Mouse (Mus musculus): ENCODE data around the gene Trappc10. TPM values are rescaled to one million over a fixed set of nuclear protein-coding genes. Genes with fewer than 3 reads are reported as not detected.

Trappc10 gene
- polyA plus RNA-seq, 1 experiment from 2014 or later, result 22.2 TPM

- H3K4me2 ChIP-seq (replicated peaks; ENCODE audit: low read depth, low read length), result no peak overlapping the region
- H3K9ac ChIP-seq (ENCODE audit: low read depth, low read length), result no peak overlapping the region
- H3K4me3 ChIP-seq (ENCODE audit: low read length), result no peak overlapping the region
- H3K27me3 ChIP-seq (ENCODE audit: control insufficient read depth, insufficient read depth, low read length), result no peaks in the 10 kb centered on the region
- WGBS, result 94% methylated on average over 9 of the region's 9 CpGs
- ATAC-seq (ENCODE audit: low FRiP score, low TSS enrichment), result no peak
- H3K9me3 ChIP-seq (ENCODE audit: control insufficient read depth, low read length), result no peaks in the 10 kb centered on the region
- peaks cover 35% of the 10 kb centered on the region for H3K36me3 ChIP-seq (ENCODE audit: control insufficient read depth, insufficient read depth, low read length)
- H3K4me1 ChIP-seq (ENCODE audit: control insufficient read depth, insufficient read depth, low read length), result peaks cover 8% of the 10 kb centered on the region
- no peak overlapping the region for H3K27ac ChIP-seq (ENCODE audit: low read depth, low read length)
Measured at GRCm38 (mm10) chr10:78163241-78163640, 81.2 kb downstream of the Trappc10 start.

- H3K4me3 ChIP-seq (ENCODE audit: low read length), result no peak overlapping the region
- no peak overlapping the region for H3K27ac ChIP-seq (ENCODE audit: low read depth, low read length)
- peaks cover 8% of the 10 kb centered on the region for H3K4me1 ChIP-seq (ENCODE audit: control insufficient read depth, insufficient read depth, low read length)
- no peak for ATAC-seq (ENCODE audit: low FRiP score, low TSS enrichment)
- H3K9me3 ChIP-seq (ENCODE audit: control insufficient read depth, low read length), result no peaks in the 10 kb centered on the region
- no peaks in the 10 kb centered on the region for H3K27me3 ChIP-seq (ENCODE audit: control insufficient read depth, insufficient read depth, low read length)
- WGBS, result 98% methylated on average over 12 of the region's 12 CpGs
- no peak overlapping the region for H3K9ac ChIP-seq (ENCODE audit: low read depth, low read length)
- H3K36me3 ChIP-seq (ENCODE audit: control insufficient read depth, insufficient read depth, low read length), result peaks cover 35% of the 10 kb centered on the region
- no peak overlapping the region for H3K4me2 ChIP-seq (replicated peaks; ENCODE audit: low read depth, low read length)
Measured at GRCm38 (mm10) chr10:78162646-78163045, 81.8 kb downstream of the Trappc10 start.

- WGBS, result 79% methylated on average over 8 of the region's 8 CpGs
- Histone ChIP-seq H3K9ac (ENCODE audit: low read depth, low read length) (no peak overlapping the region), H3K9me3 (ENCODE audit: control insufficient read depth, low read length) (no peaks in the 10 kb centered on the region), H3K36me3 (ENCODE audit: control insufficient read depth, insufficient read depth, low read length) (peaks cover 22% of the 10 kb centered on the region), H3K4me2 (replicated peaks; ENCODE audit: low read depth, low read length) (no peak overlapping the region), H3K4me1 (ENCODE audit: control insufficient read depth, insufficient read depth, low read length) (peaks cover 8% of the 10 kb centered on the region), H3K27ac (ENCODE audit: low read depth, low read length) (no peak overlapping the region), H3K27me3 (ENCODE audit: control insufficient read depth, insufficient read depth, low read length) (no peaks in the 10 kb centered on the region), H3K4me3 (ENCODE audit: low read length) (no peak overlapping the region)
- ATAC-seq (ENCODE audit: low FRiP score, low TSS enrichment), result no peak
Measured at GRCm38 (mm10) chr10:78161096-78161495, 83.3 kb downstream of the Trappc10 start.

- H3K4me1 ChIP-seq (ENCODE audit: control insufficient read depth, insufficient read depth, low read length), result peaks cover 8% of the 10 kb centered on the region
- WGBS, result 85% methylated on average over 16 of the region's 16 CpGs
- peak; percentile 13; the same call in 1 of the 2 replicates for ATAC-seq (ENCODE audit: low FRiP score, low TSS enrichment)
- no peaks in the 10 kb centered on the region for H3K27me3 ChIP-seq (ENCODE audit: control insufficient read depth, insufficient read depth, low read length)
- H3K27ac ChIP-seq (ENCODE audit: low read depth, low read length), result no peak overlapping the region
- H3K4me2 ChIP-seq (replicated peaks; ENCODE audit: low read depth, low read length), result no peak overlapping the region
- H3K4me3 ChIP-seq (ENCODE audit: low read length), result no peak overlapping the region
- no peak overlapping the region for H3K9ac ChIP-seq (ENCODE audit: low read depth, low read length)
- H3K9me3 ChIP-seq (ENCODE audit: control insufficient read depth, low read length), result no peaks in the 10 kb centered on the region
- H3K36me3 ChIP-seq (ENCODE audit: control insufficient read depth, insufficient read depth, low read length), result peaks cover 17% of the 10 kb centered on the region
Measured at GRCm38 (mm10) chr10:78160369-78161095, 83.9 kb downstream of the Trappc10 start.

GRCm38 (mm10) chr10:78159906-78160305 lies 84.5 kb downstream of the Trappc10 start:
- peak overlapping the region; percentile 44 for H3K4me2 ChIP-seq (replicated peaks; ENCODE audit: low read depth, low read length)
- ATAC-seq (ENCODE audit: low FRiP score, low TSS enrichment), result peak; percentile 83
- H3K4me3 ChIP-seq (ENCODE audit: low read length), result peak overlapping the region; percentile 4; the same call in 1 of the 2 replicates
- no peaks in the 10 kb centered on the region for H3K9me3 ChIP-seq (ENCODE audit: control insufficient read depth, low read length)
- WGBS, result 4% methylated on average over 7 of the region's 7 CpGs
- peaks cover 13% of the 10 kb centered on the region; the same call in 1 of the 2 replicates for H3K36me3 ChIP-seq (ENCODE audit: control insufficient read depth, insufficient read depth, low read length)
- no peak overlapping the region for H3K27ac ChIP-seq (ENCODE audit: low read depth, low read length)
- H3K9ac ChIP-seq (ENCODE audit: low read depth, low read length), result no peak overlapping the region
- H3K4me1 ChIP-seq (ENCODE audit: control insufficient read depth, insufficient read depth, low read length), result peaks cover 8% of the 10 kb centered on the region
- H3K27me3 ChIP-seq (ENCODE audit: control insufficient read depth, insufficient read depth, low read length), result no peaks in the 10 kb centered on the region

- 14% methylated on average over 17 of the region's 17 CpGs for WGBS
- peak; percentile 44; the same call in 1 of the 2 replicates for ATAC-seq (ENCODE audit: low FRiP score, low TSS enrichment)
- H3K27ac ChIP-seq (ENCODE audit: low read depth, low read length), result no peak overlapping the region
Measured at GRCm38 (mm10) chr10:78159252-78159878, 85.1 kb downstream of the Trappc10 start.

GRCm38 (mm10) chr10:78158041-78158440 lies 86.4 kb downstream of the Trappc10 start:
- no peak for ATAC-seq (ENCODE audit: low FRiP score, low TSS enrichment)
- H3K4me2 ChIP-seq (replicated peaks; ENCODE audit: low read depth, low read length), result no peak overlapping the region
- H3K36me3 ChIP-seq (ENCODE audit: control insufficient read depth, insufficient read depth, low read length), result no peaks in the 10 kb centered on the region; the same call in 1 of the 2 replicates
- H3K27me3 ChIP-seq (ENCODE audit: control insufficient read depth, insufficient read depth, low read length), result no peaks in the 10 kb centered on the region
- WGBS, result 81% methylated on average over 15 of the region's 15 CpGs
- H3K27ac ChIP-seq (ENCODE audit: low read depth, low read length), result no peak overlapping the region
- H3K4me1 ChIP-seq (ENCODE audit: control insufficient read depth, insufficient read depth, low read length), result peaks cover 8% of the 10 kb centered on the region
- no peak overlapping the region for H3K4me3 ChIP-seq (ENCODE audit: low read length)
- H3K9ac ChIP-seq (ENCODE audit: low read depth, low read length), result no peak overlapping the region
- H3K9me3 ChIP-seq (ENCODE audit: control insufficient read depth, low read length), result no peaks in the 10 kb centered on the region

More at GRCm38 (mm10) chr10:78159252-78159878, 85.1 kb downstream of the Trappc10 start:
- no peak overlapping the region for H3K9ac ChIP-seq (ENCODE audit: low read depth, low read length)
- peak overlapping the region; percentile 4; the same call in 1 of the 2 replicates for H3K4me3 ChIP-seq (ENCODE audit: low read length)
- H3K27me3 ChIP-seq (ENCODE audit: control insufficient read depth, insufficient read depth, low read length), result no peaks in the 10 kb centered on the region
- peak overlapping the region; percentile 44 for H3K4me2 ChIP-seq (replicated peaks; ENCODE audit: low read depth, low read length)
- H3K36me3 ChIP-seq (ENCODE audit: control insufficient read depth, insufficient read depth, low read length), result peaks cover 9% of the 10 kb centered on the region; the same call in 1 of the 2 replicates
- peaks cover 8% of the 10 kb centered on the region for H3K4me1 ChIP-seq (ENCODE audit: control insufficient read depth, insufficient read depth, low read length)
- no peaks in the 10 kb centered on the region for H3K9me3 ChIP-seq (ENCODE audit: control insufficient read depth, low read length)

GRCm38 (mm10) chr10:78156926-78157325 lies 87.5 kb downstream of the Trappc10 start:
- H3K27me3 ChIP-seq (ENCODE audit: control insufficient read depth, insufficient read depth, low read length), result no peaks in the 10 kb centered on the region
- H3K9me3 ChIP-seq (ENCODE audit: control insufficient read depth, low read length), result no peaks in the 10 kb centered on the region
- no peaks in the 10 kb centered on the region; the same call in 1 of the 2 replicates for H3K36me3 ChIP-seq (ENCODE audit: control insufficient read depth, insufficient read depth, low read length)
- H3K4me2 ChIP-seq (replicated peaks; ENCODE audit: low read depth, low read length), result no peak overlapping the region
- H3K27ac ChIP-seq (ENCODE audit: low read depth, low read length), result no peak overlapping the region
- no peak overlapping the region for H3K9ac ChIP-seq (ENCODE audit: low read depth, low read length)
- H3K4me3 ChIP-seq (ENCODE audit: low read length), result no peak overlapping the region
- H3K4me1 ChIP-seq (ENCODE audit: control insufficient read depth, insufficient read depth, low read length), result peaks cover 8% of the 10 kb centered on the region
- no peak for ATAC-seq (ENCODE audit: low FRiP score, low TSS enrichment)
- WGBS, result 77% methylated on average over 6 of the region's 6 CpGs
